Mouse (Mus musculus) embryonic fibroblast, embryonic 13.5 days (primary cell): ENCODE data around the gene Tkt.

ENCODE experiments used
- CTCF ChIP-seq: IDR thresholded peaks from 2 replicates; pipeline ENCODE4 v1.5.1; 2011; ENCODE audit warnings: mild to moderate bottlenecking, control low read depth, low read length, moderate library complexity, borderline replicate concordance; ENCODE audit not compliant: insufficient read depth
- POLR2A ChIP-seq: IDR thresholded peaks from 2 replicates; pipeline ENCODE4 v1.6.1; 2011; ENCODE audit warnings: low read depth, mild to moderate bottlenecking, control low read depth, low read length, moderate library complexity

GRCm38 (mm10) chr14:30551981-30552380 is 3.8 kb downstream of the Tkt start:
- TF ChIP-seq CTCF (no peak), POLR2A (no peak)
